Mouse (Mus musculus) liver, embryonic 15.5 days (tissue): Measurements from ENCODE around the gene Ddah2. TPM values are rescaled to one million over a fixed set of nuclear protein-coding genes. Genes with fewer than 3 reads are reported as not detected.

Experiments
- ATAC-seq: fragments of 200-750 bp; cut with Nextera tagmentation; 2 replicates; pipeline ENCODE4 v1.8.0; 2017; ENCODE audit warnings: moderate number of reproducible peaks, mild to moderate bottlenecking, moderate library complexity; ENCODE audit not compliant: insufficient read depth
- H3K27ac ChIP-seq: fragments of 300-500 bp; sonication (generic); replicated peaks from 2 replicates; pipeline ENCODE4 v1.5.1; 2015; ENCODE audit warnings: mild to moderate bottlenecking, inconsistent platforms
- H3K27me3 ChIP-seq: fragments of 300-500 bp; sonication (generic); 2 replicates; pipeline ENCODE4 v1.6.1; 2015; ENCODE audit warnings: mild to moderate bottlenecking, inconsistent platforms
- H3K36me3 ChIP-seq: fragments of 300-500 bp; sonication (generic); replicated peaks from 2 replicates; pipeline ENCODE4 v1.6.1; 2015; ENCODE audit warnings: moderate library complexity, mild to moderate bottlenecking, inconsistent platforms
- H3K4me1 ChIP-seq: fragments of 300-500 bp; sonication (generic); replicated peaks from 2 replicates; pipeline ENCODE4 v1.6.1; 2015; ENCODE audit warnings: inconsistent platforms
- H3K4me2 ChIP-seq: fragments of 300-500 bp; sonication (generic); 2 replicates; pipeline ENCODE4 v1.6.1; 2015; ENCODE audit warnings: moderate library complexity, mild to moderate bottlenecking, inconsistent platforms
- H3K4me3 ChIP-seq: fragments of 300-500 bp; sonication (generic); replicated peaks from 2 replicates; pipeline ENCODE4 v1.5.1; 2015; ENCODE audit warnings: mild to moderate bottlenecking, inconsistent platforms
- H3K9ac ChIP-seq: fragments of 300-500 bp; sonication (generic); 2 replicates; pipeline ENCODE4 v1.6.1; 2015; ENCODE audit warnings: moderate library complexity, mild to moderate bottlenecking, inconsistent platforms
- H3K9me3 ChIP-seq: fragments of 300-500 bp; sonication (generic); replicated peaks from 2 replicates; pipeline ENCODE4 v1.6.1; 2016; ENCODE audit warnings: inconsistent platforms
- WGBS: fragments of 180-500 bp; shearing (Covaris S2); methylation state at CpG from one replicate; pipeline ENCODE4 v1.1.7; 2015; ENCODE audit warnings: mixed read lengths; ENCODE audit not compliant: insufficient replicate concordance; 5-methylcytosine and 5-hydroxymethylcytosine counted together
- polyA plus RNA-seq: library from polyadenylated mRNA; unstranded; fragments of >200 nt; fragmentation: Nextera tagmentation; extraction: Ambion mirVana; gene quantifications from 2 replicates; pipeline ENCODE4 v1.2.1, GENCODE M21; 2015

The Ddah2 gene
- polyA plus RNA-seq = 18.6 and 22.8 TPM in 2 replicates

DNA sequence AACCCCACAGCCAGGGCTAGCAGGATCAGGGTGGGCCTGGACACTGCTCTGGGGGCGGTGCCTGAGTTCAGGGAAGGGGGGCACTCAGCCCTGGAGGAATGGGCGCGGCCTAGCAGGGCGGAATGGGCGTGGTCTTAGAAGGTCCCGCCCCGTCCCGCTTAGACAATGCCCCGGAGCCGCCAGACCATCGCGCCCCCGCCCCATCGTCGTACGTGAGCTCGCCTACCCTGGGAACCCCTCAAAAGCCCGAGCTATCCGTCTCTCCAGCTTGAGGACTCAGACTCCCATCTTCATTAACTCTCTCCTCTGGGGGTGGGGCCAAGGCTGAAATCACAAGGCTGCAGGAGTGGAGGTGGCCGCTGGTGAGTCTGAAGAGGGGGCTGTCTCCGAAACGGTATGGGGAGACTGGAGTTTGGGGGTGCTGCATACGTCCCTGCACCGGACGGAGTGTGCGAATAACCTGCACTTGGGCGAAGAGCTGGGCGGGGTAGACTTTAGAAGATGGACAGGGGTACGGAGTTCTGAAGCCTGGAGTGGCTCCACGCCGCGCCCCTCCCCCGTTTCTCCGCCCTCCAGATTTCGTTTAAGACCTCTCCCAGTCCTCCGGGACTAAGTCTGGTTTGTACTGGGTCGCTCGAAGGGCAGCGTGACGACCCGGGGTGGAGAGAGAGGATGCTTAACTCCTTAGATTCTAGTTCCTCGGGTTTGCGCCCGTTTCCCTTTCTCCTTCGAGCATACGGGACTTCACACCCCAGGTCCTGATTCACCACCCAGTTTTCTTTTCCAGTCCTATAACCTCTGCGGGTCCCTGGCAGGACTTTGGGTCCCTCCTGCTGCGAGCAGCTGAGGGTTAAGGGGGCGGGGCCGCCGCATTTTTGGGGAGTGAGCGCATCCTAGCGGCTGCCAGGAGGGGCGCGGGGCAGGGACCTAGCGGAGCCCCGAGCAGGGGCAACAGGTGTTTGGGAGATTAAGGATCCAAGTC, at the start of gene Ddah2:
TSS of gene Ddah2 (plus strand) at position 125 of the 982 bp plus-strand sequence.
- Histone ChIP-seq H3K4me2 (peak within 1 kb of the TSS; percentile 88), H3K4me1 (peaks cover 58% of the 10 kb centered on the region), H3K9ac (peak within 1 kb of the TSS; percentile 26; the same call in 1 of the 2 replicates), H3K9me3 (no peaks in the 10 kb centered on the region), H3K4me3 (peak within 1 kb of the TSS; percentile 58), H3K36me3 (peaks cover 42% of the 10 kb centered on the region), H3K27me3 (peaks cover 33% of the 10 kb centered on the region), H3K27ac (peak within 1 kb of the TSS; percentile 43; the same call in 1 of the 2 replicates)
- WGBS = under 1% methylated on average over 57 of the region's 57 CpGs
- ATAC-seq = peak; percentile 69

DNA sequence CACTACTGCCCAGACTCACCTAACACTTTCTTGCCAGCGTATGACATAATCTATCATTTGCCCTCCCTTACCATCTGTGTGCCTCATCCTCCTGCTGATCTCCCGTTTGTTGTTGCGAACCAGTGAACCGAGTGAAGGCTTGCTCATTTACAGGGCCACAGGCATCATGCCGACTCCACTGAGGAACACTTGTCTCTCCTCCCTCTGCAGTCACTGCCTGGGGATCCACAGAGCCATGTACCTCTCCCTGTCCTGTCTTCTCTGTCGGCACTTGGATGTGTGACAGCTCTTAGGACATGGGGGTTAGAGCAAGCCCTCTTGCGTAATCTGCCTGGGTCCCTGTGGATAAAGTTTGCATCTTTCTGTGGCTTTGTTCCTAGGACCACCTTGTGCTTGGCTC, 49.2 kb upstream of the Ddah2 start:
- no peak overlapping the region for H3K4me3 ChIP-seq
- H3K4me2 ChIP-seq = no peak overlapping the region
- 82% methylated on average over 7 of the region's 7 CpGs for WGBS
- H3K9ac ChIP-seq = no peak overlapping the region
- H3K4me1 ChIP-seq = peaks cover 4% of the 10 kb centered on the region
- H3K9me3 ChIP-seq = no peaks in the 10 kb centered on the region
- H3K36me3 ChIP-seq = peaks cover 98% of the 10 kb centered on the region
- no peak for ATAC-seq
- no peaks in the 10 kb centered on the region for H3K27me3 ChIP-seq
- H3K27ac ChIP-seq = no peak overlapping the region

DNA sequence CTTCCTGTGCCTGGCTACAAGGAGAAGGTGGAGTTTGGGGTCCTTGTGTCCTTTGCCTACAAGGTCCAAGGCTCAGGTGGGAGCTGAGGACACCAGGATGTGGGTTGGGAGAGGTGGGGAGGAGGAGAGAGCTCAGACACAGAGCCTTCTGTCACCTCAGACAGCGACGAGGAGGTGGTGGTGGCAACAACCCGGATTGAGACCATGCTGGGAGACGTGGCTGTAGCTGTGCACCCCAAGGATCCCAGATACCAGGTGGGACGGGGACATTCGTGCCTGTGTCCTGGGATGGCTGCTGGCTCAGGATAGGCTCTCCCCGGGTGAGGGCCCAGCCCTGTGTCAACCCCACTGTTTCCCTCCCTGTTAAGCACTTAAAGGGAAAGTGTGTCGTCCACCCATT, 47.4 kb upstream of the Ddah2 start:
- H3K36me3 ChIP-seq = peaks cover 100% of the 10 kb centered on the region
- H3K4me3 ChIP-seq = no peak overlapping the region
- no peak overlapping the region for H3K27ac ChIP-seq
- peaks cover 3% of the 10 kb centered on the region for H3K4me1 ChIP-seq
- no peaks in the 10 kb centered on the region for H3K9me3 ChIP-seq
- 83% methylated on average over 8 of the region's 8 CpGs for WGBS
- H3K9ac ChIP-seq = no peak overlapping the region
- no peak for ATAC-seq
- H3K4me2 ChIP-seq = no peak overlapping the region
- no peaks in the 10 kb centered on the region for H3K27me3 ChIP-seq

DNA sequence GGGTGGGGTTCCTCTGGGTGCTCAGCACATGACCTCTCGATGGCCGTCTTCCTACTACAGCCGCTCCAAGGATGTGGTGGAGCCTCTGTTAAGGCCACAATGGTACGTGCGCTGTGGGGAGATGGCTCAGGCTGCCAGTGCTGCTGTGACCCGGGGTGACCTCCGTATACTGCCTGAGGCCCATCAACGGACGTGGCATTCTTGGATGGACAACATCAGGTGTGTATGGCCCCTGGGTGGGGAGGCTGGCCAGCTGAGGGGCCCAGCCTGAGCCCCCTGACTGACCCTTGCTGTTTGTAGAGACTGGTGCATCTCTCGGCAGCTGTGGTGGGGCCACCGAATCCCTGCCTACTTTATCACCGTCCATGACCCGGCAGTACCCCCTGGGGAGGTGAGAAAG, 46.4 kb upstream of the Ddah2 start:
- peaks cover 13% of the 10 kb centered on the region for H3K4me1 ChIP-seq
- no peaks in the 10 kb centered on the region for H3K27me3 ChIP-seq
- peaks cover 100% of the 10 kb centered on the region for H3K36me3 ChIP-seq
- 82% methylated on average over 13 of the region's 13 CpGs for WGBS
- no peaks in the 10 kb centered on the region for H3K9me3 ChIP-seq
- no peak overlapping the region for H3K27ac ChIP-seq
- no peak for ATAC-seq
- no peak overlapping the region for H3K4me3 ChIP-seq
- no peak overlapping the region for H3K4me2 ChIP-seq
- H3K9ac ChIP-seq = no peak overlapping the region

DNA sequence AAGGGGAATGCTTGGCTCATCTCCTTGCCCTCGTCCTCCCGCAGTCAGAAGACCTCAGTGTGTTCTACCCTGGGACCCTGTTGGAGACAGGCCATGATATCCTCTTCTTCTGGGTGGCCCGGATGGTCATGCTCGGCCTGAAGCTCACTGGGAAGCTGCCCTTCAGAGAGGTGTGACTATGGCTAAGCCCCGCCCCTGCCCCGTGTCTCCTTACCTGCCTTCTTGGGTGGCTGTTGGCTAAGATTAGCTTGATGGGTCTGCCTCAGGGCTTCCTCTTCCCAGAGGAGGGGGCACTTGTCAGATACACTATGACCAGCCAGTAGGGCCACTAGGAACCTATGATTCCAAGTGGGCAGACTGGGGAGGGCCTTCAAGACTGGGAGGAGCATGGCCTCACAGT, 45.6 kb upstream of the Ddah2 start:
- no peak overlapping the region for H3K4me3 ChIP-seq
- no peak overlapping the region for H3K27ac ChIP-seq
- no peaks in the 10 kb centered on the region for H3K27me3 ChIP-seq
- 70% methylated on average over 6 of the region's 6 CpGs for WGBS
- no peaks in the 10 kb centered on the region for H3K9me3 ChIP-seq
- H3K4me2 ChIP-seq = no peak overlapping the region
- no peak for ATAC-seq
- peaks cover 93% of the 10 kb centered on the region for H3K36me3 ChIP-seq
- H3K9ac ChIP-seq = no peak overlapping the region
- peaks cover 16% of the 10 kb centered on the region for H3K4me1 ChIP-seq

DNA sequence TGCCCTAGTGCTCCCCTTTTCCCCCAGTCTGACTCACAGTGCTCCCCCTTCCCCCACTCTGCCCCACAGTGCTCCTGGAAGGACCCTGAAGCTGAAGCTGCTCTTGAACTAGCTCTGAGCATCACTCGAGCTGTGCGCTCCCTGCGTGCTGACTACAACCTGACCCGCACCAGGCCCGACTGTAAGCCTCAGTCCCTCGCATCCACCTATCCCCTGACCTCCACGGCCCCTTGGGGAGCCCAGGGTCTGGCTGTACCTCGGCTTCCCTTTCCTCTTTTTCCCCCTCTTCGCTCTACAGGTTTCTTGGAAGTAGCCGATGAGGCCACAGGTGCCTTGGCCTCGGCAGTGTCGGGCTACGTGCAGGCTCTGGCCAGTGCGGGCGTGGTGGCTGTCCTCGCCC, 43.5 kb upstream of the Ddah2 start:
- Histone ChIP-seq H3K4me2 (no peak overlapping the region), H3K4me3 (no peak overlapping the region), H3K9me3 (no peaks in the 10 kb centered on the region), H3K9ac (no peak overlapping the region), H3K36me3 (peaks cover 72% of the 10 kb centered on the region), H3K4me1 (peaks cover 19% of the 10 kb centered on the region), H3K27me3 (no peaks in the 10 kb centered on the region), H3K27ac (no peak overlapping the region)
- no peak for ATAC-seq
- 85% methylated on average over 16 of the region's 16 CpGs for WGBS

DNA sequence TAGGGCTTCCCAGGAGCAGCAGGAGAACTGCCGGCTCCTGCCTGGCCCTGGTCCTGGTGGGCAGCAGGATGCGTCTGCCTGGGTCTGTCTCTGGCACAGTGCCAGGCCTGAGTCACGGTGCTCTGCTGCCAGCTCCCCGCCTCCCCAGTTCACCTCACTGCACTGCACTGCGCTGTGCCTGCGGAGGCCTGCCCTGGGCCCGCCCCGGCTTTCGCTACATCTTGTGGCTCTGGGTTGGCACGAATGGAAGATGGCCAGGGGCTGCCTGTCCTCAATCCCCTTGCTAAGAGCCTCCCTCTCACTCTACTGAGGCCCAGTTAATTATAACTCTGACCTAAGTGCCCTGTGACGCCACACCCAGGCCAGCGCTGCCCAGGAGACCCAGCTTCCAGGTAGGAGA, 42.5 kb upstream of the Ddah2 start, which contains the start of gene Vwa7:
TSS of gene Vwa7 (plus strand) at position 204 of the 400 bp plus-strand sequence.
- Histone ChIP-seq H3K4me2 (no peak within 1 kb of the TSS), H3K9me3 (no peaks in the 10 kb centered on the region), H3K4me3 (no peak within 1 kb of the TSS), H3K27ac (no peak within 1 kb of the TSS), H3K9ac (no peak within 1 kb of the TSS), H3K4me1 (peaks cover 27% of the 10 kb centered on the region), H3K36me3 (peaks cover 61% of the 10 kb centered on the region), H3K27me3 (no peaks in the 10 kb centered on the region)
- ATAC-seq = no peak
- WGBS = 77% methylated on average over 12 of the region's 12 CpGs

DNA sequence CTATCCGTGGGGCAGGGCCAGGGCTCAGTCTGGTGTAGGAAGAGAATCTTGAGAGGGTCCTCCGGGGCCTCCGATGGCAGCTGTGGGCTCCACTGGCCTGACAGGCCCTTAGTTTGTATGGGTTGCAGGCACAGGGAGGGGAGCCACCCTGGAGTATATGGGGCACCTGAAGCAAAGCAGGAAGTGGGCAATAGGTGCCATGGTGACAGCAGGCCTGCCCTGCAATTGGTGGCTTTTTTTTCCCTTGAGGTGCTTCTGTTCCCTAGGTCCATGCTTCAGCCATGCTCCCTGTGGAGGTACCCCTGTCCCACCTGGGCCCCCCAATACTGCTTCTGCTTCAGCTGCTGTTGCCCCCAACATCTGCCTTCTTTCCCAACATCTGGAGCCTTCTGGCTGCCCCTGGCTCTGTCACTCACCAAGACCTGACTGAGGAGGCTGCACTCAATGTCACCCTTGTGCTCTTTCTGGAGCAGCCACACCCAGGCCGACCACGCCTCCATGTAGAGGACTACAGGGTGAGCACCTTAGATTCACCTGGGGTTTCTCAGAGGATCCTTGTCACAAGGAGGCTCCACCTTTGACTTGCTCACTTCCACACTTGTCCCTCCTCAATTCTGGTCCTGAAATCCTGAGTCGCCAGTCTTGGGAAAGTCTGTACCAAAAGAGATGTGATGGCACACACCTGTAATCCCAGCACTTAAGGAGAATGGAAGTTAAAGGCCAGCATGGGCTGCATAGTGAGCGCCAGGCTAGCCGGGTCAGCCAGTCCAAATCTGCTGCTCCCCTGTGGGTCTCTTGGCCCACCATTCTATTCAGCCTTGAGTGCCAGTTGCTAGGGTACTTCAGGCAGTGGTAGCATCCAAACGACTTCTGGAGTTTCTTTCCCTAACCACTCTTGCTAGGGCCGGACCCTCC, 41.8 kb upstream of the Ddah2 start:
- peaks cover 34% of the 10 kb centered on the region for H3K4me1 ChIP-seq
- H3K4me3 ChIP-seq = no peak overlapping the region
- peaks cover 54% of the 10 kb centered on the region for H3K36me3 ChIP-seq
- ATAC-seq = no peak
- H3K27me3 ChIP-seq = no peaks in the 10 kb centered on the region
- H3K27ac ChIP-seq = no peak overlapping the region
- no peak overlapping the region for H3K4me2 ChIP-seq
- H3K9me3 ChIP-seq = no peaks in the 10 kb centered on the region
- 75% methylated on average over 10 of the region's 10 CpGs for WGBS
- H3K9ac ChIP-seq = no peak overlapping the region

DNA sequence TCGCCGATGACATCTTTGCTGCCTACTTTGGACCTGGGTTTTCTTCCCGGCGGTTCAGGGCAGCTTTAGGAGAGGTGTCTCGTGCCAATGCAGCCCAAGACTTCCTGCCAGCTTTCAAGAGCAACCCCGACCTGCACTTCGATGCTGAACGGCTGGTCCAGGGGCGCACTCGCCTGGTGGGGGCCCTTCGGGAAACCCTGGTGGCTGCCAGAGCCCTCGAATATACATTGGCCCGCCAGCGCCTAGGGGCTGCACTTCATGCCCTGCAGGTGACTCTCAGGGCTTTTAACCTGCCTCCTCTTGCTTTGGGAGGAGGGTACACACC, 41.2 kb upstream of the Ddah2 start:
- peaks cover 48% of the 10 kb centered on the region for H3K36me3 ChIP-seq
- H3K4me2 ChIP-seq = no peak overlapping the region
- no peaks in the 10 kb centered on the region for H3K9me3 ChIP-seq
- ATAC-seq = no peak
- no peak overlapping the region for H3K27ac ChIP-seq
- 72% methylated on average over 14 of the region's 14 CpGs for WGBS
- H3K27me3 ChIP-seq = no peaks in the 10 kb centered on the region
- peaks cover 40% of the 10 kb centered on the region for H3K4me1 ChIP-seq
- H3K4me3 ChIP-seq = no peak overlapping the region
- H3K9ac ChIP-seq = no peak overlapping the region

DNA sequence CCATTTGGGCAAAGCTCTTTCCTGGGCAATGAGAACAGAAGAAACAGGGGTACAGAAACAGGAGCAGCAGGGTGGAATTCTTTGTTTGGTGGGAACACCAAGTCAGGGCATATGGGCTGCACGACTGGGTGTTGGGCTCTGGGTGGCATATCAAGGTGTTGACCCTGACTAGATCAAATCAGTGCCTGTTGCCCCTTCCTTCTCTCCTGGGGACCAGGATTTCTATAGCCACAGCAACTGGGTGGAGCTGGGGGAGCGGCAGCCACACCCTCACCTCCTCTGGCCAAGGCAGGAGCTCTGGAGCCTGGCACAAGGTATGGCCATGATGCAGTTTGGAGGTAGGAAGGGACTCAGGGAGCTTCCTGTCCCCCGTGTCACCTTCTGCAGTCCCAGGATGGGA, 40.7 kb upstream of the Ddah2 start:
- no peaks in the 10 kb centered on the region for H3K9me3 ChIP-seq
- H3K27me3 ChIP-seq = no peaks in the 10 kb centered on the region
- no peak overlapping the region for H3K9ac ChIP-seq
- no peak overlapping the region for H3K4me3 ChIP-seq
- no peak overlapping the region for H3K4me2 ChIP-seq
- H3K36me3 ChIP-seq = peaks cover 43% of the 10 kb centered on the region
- WGBS = 49% methylated on average over 3 of the region's 3 CpGs
- no peak overlapping the region for H3K27ac ChIP-seq
- peaks cover 45% of the 10 kb centered on the region for H3K4me1 ChIP-seq
- ATAC-seq = no peak

DNA sequence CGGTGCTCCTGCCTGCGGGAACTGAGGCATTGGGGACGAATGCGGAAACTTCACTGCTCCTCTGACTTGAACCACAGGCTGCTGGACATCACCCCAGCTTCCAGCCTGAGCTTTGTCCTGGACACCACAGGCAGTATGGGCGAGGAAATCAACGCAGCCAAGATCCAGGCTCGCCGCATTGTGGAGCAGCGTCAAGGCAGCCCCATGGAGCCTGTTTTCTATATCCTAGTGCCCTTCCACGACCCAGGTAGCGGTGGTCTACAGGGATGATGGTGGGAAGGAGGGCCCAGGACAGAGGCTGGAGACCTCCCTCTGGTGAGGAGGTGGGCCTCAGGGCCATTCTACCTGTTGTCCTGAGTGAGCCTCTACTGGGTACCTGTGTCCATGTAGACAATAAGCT, 38.9 kb upstream of the Ddah2 start:
- no peak overlapping the region for H3K4me2 ChIP-seq
- H3K4me3 ChIP-seq = no peak overlapping the region
- no peaks in the 10 kb centered on the region for H3K27me3 ChIP-seq
- H3K4me1 ChIP-seq = peaks cover 62% of the 10 kb centered on the region
- 83% methylated on average over 11 of the region's 11 CpGs for WGBS
- H3K27ac ChIP-seq = no peak overlapping the region
- no peaks in the 10 kb centered on the region for H3K9me3 ChIP-seq
- H3K36me3 ChIP-seq = peaks cover 26% of the 10 kb centered on the region
- no peak for ATAC-seq
- no peak overlapping the region for H3K9ac ChIP-seq
